Mouse (Mus musculus): ENCODE measurements at regions not wholly inside any gene's neighbourhood (a gene's known extent, or its start where the extent isn't known, plus 50 kb on each side); places are given as distances from the start of the nearest gene placed in this dataset.
"Not testable (repeated sequence)": the region's sequence is repeated elsewhere in the genome, so short reads cannot be mapped to it uniquely, and the experiment has no call there.

DNA sequence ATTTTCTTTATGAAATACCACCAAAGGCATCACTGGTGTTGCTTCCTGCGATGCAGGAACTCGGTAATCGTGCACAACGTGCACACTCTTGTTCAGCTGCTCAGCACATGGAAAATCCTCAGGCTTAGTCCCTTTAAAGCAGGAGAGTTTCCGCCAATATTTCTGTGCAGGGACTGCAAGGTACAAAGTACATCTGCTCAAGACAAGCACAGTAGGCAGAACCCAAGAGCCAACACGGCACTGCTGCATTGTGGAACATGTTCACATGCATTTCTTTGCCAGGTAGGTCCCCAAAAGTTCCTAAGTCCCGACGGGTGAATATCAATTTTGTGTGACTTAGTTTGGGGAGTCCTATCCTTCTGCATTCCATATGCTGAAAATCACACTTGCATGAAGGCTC, 808.0 kb upstream of the Pou3f3 start:
- DNase-seq (ENCODE audit: low spot score) = no peak

DNA sequence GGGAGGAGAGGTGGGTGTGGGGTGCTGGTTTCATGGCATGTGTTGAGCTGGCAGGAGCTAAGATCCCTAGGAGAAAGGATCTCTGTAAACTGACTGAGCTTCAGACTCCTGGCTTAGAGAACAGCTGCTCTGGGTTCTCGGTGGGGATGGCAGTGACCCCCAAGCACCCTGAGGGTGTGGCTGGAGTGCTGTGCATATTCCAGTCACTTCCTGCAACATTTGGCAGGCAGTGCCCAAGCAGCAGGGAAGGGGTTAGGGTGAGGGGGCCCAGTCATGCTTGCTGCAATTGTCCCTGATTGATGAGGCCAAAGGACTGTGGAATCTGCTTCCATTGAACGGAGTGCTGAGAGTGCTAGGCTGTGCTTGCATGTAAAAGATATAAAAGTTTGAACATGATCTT, 807.4 kb upstream of the Pou3f3 start:
- DNase-seq (ENCODE audit: low spot score) = no peak

DNA sequence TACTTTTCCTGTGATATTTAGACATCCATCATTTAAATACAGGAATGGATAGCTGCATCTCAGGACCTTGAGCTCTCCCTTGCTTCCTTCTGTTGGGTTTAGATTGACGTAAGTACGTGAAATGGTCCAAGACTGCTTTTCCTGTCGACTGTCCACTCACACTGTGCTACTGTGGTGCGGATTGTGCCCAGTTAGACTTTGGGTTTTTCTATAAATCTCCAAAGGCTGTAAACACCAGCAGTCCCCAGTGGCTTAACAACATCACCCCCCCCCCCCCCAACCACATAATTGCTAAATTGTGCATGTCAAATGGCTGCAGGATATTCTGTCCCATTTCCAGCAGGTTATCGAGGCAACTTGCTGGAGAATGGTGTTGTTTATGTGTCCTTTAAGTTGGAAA, 806.6 kb upstream of the Pou3f3 start:
- no peak for DNase-seq (ENCODE audit: low spot score)

DNA sequence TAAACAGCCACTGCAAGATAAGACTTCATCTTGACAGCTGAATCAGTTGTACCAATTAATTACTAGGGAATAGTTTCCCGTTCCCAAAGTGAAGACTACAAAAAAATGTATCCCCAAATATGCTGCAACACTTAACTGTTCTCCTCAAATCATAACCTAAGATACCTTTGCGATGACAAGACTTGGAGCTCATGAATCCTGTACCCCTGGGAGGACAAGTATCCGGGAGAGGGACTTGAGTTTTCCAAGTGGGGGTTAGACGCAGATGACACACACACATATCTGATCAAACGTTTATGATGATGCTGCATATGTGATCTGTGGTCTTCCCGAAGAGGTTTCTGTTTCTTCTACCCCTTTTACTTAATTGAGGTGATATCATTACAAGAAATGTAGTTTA, 805.6 kb upstream of the Pou3f3 start:
- DNase-seq (ENCODE audit: low spot score) = no peak

DNA sequence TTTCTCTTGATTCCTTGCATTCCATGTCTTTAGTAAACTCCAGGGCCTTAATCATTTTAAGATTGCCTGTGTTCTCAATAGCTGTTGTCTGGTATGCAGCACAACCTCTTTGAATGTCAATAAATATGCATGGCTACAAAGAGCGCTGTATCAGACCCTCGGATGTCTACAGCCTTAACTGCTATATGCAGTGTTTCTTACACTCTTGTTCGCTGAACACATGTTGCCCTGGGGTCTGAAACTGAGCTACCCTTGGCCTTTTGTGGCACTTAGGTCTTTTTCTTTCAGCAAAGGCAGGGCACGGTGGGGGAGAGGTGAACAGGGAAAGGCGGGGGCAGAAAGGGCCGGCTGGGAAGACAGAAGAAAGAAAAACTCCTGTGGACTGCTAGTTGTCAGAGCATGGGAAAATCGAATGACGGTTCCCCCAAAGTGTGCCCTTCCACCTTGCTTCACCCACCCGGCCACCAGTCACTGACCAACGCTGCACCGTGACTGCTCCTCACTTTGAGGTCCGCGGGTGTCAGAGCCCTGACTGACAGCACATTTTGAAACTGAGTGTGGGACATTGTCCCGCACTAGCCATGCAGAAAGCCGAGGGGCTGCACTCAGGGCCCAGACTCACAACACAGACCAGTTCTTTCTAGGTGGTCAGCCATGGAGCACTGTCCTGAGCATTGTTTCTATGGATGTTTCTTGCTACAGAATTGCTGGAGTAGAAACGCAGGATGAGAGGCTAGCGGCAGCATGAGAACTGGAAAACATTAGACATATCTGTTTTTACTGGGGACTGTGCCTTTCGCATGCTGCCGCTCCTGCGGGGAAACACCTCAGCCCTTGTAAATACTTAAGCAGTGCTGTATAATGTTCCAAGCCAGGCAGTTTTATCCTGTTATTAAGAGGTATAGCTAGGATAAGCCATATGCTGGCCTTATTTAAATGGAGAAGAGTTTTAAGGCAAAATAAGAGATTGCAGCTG, 804.6 kb upstream of the Pou3f3 start:
- no peak for DNase-seq (ENCODE audit: low spot score)

DNA sequence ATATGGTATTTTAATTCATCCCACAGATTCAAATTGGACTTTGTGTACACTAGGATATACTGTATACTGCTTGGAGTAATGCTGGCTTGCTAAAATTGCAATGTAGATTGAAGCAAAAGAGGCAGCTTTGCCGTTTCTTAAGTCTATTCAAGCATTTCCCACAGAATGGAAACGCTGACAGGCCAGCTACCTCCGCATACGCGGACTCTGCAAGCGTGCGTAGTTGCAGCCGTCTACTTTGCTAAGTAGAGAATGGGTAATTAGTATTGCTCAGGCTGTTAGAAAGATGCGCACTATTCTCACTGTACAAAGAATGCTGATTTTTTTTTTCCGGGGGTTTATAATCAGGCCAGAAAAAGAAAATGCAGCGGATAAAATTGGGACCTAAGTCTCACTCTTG, 803.8 kb upstream of the Pou3f3 start:
- no peak for DNase-seq (ENCODE audit: low spot score)

DNA sequence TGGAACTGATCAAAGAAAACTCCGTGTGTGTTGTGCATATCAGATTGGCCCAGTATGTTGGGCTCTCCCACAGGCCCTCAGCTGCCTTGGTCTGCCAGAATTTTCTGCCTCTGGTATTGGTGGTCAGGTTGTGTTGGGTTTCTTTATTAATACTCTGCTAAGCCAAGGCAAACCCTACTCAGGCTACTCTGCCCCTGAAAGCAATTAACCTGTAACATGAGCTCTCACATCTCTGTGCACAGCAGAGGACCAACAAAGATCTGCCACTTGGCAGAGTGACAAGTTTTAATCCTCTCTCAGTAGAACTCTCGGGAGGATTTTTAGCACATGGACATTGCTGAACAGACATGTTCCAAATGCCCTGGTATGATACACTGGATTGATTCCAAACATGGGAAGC, 803.2 kb upstream of the Pou3f3 start:
- DNase-seq (ENCODE audit: low spot score) = no peak

DNA sequence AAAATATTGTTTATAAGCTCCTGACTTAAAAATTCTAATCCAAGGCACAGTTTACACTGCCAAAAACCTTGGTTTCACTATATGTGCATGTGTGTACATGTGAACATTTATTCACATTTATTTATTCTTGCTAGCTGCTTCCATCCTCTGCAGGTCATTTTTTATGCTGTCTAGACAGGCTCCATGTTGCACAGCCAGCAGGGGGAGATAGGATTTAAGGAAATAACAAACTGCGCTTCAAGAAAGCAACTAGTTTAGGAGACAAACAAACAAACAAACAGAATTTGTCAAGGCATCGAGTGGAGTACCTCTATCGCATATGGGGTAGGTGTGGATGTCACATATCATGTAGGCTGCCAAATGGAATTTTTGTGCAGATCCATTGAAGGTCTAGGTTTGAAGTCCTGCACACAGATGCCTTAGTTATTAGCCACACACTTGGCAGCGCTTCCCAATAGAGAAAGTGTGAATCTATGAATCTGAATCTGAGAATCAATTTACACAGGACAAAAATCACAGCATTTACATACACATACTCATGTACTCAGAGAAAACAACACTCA, 797.7 kb upstream of the Pou3f3 start:
- no peak for DNase-seq (ENCODE audit: low spot score)

DNA sequence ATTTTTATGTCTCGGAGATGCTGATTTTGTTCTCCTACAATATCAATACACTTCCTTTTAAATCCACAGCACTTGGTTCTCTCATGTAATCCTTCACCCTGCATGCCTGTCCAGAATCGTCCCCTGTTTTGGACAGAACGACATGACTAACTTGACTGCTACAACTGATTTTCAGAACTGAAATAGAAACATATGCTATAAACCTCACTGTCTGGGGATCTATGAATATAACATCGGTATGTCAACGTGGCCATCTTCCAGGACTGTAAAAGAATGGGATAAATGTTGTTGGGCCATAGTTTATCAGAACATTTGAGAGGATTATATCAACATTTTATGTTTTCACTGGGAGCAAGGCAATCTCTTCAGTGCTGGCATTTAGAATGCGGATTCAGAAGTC, 795.2 kb upstream of the Pou3f3 start:
- DNase-seq (ENCODE audit: low spot score) = no peak

DNA sequence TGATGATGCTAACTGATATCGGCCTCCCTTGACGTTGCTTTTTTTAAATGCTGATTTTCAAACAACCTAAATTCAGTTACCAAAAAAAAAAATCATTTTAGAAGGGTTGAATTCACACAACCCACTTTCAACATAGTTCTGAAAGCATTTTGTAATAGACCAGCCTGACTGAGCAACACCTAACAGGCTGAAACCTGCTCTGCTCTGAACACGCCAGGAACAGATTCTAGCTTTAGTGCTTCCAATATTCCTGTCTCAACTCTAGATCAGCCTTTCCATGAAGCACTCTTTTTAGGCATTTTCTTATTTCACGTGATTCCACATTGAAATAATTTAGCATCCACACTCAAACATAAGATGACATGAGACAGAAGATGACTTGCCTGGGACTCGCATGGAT, 789.6 kb upstream of the Pou3f3 start:
- DNase-seq (ENCODE audit: low spot score) = no peak

DNA sequence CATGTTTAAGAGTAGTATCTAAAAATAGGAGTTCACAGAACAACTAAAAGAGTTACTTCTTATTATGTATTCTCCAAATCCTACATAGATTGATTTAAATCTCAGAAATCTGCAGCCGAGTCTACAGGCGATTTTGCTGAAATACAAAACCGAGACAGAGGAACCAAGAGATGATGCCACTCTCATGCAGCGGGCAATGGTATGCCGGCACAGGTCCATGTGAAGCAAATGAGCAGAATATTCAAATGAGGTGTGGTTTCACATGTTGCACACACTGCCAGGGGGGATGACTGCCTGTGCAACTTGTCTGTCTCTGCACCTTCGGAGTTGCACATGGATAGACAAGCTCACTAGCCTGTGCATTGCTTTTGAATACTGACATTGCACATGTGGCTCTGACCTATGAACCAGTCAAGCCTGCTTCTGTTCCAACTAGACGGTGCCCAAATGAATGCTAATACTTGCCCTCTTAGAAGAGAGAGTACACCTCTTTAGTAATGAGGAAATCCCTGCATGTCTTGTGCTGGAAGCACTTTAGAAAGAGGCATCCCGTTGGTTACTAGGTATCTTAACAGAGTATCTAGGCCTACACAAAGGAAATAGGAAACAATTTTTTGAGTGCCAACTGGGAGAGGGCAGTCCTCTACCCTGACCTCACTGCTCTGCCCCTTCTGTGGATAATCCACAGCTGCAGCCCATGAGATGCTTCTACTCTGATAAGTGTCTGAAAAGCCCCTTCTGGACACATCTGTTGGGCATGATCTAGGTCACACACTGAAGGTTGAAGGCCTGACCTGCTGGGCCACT, 787.4 kb upstream of the Pou3f3 start:
- DNase-seq (ENCODE audit: low spot score) = no peak

DNA sequence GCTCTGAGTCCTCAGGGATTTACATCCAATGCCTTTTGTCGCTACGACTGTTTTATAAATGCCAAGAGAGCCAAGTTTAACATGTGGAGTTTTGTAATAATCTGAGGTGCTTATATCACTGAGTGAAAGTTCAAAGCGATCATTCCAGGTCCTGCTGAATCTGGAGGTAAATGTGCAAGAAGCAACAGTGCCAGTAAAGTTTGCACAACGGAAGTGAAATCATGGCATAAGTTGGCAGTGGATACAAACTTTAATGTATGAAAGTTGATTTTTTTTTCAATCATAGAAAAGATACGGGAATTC, 786.8 kb upstream of the Pou3f3 start:
- no peak for DNase-seq (ENCODE audit: low spot score)

DNA sequence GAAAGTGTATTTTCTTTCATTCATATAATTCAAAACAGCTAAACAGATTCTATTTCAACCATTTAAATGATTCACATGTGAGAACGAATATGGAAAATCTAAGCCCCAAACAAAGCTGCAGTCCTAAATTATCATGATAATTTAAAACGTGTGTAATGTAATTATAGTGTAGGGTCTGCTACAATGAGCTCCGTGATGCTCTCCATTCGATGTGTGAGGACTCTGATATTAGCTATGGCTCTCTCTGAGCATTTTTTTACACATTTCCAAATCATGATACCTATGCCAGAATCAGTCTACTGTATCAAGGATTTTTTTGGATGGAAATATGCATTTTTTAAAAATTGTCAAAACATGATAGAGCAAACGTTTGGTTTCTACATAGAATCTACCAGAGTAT, 785.8 kb upstream of the Pou3f3 start:
- DNase-seq (ENCODE audit: low spot score) = no peak

DNA sequence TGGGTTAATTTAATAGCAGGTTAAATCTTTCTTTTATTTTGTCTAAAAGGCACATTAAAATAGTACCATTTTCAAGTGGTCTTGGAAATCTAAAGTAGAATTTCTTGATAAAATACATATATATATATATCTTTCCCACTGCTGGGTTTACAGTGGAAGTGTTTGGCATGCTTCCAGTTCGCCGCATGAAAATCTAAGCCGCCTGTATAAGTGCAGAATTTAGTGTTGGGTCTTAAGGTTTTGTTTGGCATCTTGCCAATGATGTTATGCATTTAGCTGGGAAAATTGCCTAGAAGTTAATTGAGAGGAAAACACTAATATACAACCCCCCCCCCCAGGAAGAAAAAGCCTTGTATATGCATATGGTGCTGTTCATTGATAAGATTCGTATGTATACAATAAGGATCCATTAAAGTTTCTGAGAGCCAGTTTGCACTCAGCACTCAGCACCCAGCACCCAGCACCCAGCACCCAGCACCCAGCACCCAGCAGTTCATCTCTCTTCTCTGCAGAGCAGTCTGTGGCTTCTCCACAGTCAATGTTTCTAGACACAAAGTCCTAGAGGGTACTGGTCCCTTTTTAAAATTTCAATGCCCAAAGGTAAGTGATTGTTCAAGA, 778.7 kb upstream of the Pou3f3 start:
- no peak for DNase-seq (ENCODE audit: low spot score)

DNA sequence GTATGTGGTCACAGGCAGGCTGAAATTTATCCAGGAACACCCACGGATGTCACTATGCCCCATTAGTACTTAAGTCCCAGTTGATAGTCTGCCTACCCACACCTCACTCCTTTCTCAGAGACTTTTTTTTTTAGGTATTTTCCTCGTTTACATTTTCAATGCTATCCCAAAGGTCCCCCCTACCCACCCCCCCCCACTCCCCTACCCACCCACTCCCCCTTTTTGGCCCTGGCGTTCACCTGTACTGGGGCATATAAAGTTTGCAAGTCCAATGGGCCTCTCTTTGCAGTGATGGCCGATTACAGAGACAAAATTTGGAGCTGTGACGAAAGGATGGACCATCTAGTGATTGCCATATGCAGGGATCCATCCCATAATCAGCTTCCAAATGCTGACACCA, 777.8 kb upstream of the Pou3f3 start:
- DNase-seq (ENCODE audit: low spot score) = not testable (repeated sequence)

DNA sequence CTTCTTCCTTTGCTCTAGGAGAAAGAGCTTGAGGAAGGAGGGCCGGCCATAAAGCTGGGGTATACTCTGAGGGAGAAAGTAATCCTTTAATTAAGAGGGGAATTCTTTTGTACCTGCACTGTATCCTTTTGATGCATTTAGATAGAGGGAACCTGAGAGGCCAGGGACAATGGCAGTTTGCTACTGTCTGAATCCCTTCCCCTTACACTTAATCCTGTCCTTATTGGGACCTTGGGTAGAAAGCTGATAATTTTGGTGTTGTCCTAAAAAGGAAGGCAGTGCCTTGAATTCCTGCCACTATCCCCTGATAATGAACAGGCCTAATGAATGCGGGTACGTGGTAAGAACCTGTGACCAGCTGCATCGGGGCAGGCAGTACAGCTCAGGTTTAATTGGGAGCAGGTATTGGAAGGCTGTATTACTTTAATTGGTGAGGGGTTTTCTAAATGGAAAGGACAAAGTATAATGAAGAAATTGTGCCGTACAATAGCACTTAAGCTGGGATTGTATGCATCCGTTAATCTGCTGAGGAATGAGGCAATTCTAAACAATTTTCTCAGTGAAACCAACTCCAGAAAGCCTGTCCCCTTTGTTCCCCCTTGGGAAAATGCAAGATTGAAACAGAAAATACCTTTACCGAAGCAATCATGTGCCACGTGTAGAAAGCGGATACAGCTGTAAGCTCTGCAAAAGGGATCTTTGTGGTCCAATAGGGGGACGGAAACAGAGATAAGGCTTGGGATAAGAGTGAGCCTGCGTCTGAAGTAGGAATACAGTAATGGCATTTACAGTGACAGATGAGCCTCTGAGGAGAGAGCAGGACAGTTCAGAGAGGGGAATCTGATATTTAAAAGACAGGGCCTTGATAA, 776.9 kb upstream of the Pou3f3 start:
- no peak for DNase-seq (ENCODE audit: low spot score)

DNA sequence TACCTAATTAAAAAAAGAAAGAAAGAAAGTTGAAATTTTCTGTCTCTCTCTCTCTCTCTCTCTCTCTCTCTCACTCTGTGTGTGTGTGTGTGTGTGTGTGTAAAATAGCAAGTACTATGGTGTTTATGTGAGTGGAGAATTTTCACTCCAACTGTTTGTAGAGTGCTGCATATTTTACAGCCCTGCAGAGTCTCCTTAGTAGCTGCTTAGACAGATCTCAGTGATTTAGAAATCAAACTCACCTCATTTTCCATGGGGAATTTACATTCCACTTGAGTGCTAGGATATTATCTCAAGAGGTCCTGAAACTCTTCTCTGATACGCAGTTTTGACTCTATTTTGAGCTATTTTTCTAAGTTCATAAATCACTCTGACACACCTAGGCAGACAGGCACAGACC, 761.8 kb upstream of the Pou3f3 start:
- DNase-seq (ENCODE audit: low spot score) = no peak

DNA sequence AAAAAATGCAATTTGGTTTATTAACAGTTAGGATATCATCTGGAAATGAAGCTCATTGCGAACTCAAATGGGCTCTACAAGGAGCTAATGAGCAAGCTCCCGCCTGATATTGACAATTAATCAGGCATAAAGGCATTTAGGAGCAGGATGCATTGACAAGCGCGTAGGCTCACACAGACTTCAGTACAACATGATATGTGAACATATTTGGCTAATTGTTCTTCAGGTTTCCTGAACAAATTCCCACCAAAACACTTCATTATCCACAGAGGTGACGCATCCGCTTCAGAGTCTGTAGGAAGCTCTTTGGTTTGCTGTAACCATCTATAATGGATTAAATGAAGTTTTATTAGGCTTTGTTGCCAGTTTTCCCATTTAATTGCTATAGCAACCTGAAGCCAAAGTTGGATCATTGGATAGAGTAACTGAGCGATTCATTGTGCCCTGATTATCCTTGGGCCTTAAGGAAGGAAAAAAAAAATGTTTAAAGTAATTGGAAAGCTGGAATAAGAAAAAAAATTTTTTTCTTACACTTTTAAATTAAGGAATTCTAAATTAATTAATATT, 759.6 kb upstream of the Pou3f3 start:
- DNase-seq (ENCODE audit: low spot score) = no peak

DNA sequence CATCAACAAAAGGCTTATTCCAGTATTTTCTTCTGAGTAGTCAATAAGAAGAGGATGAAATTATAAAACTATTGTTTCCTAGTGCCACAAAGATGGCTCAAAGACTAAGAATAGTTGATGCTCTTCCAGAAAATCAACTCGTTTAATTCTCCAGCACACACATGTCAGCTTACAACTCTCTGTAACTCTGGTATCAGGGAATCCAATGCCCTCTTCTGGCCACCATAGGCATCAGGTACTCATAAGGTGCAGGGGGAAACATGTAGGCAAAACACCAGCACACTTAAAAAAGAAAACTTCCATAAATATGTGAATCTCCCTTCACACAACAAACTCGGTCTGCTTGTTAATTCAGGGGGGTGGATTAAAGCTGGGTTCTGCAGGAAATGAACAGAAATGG, 734.6 kb upstream of the Pou3f3 start:
- no peak for DNase-seq (ENCODE audit: low spot score)

DNA sequence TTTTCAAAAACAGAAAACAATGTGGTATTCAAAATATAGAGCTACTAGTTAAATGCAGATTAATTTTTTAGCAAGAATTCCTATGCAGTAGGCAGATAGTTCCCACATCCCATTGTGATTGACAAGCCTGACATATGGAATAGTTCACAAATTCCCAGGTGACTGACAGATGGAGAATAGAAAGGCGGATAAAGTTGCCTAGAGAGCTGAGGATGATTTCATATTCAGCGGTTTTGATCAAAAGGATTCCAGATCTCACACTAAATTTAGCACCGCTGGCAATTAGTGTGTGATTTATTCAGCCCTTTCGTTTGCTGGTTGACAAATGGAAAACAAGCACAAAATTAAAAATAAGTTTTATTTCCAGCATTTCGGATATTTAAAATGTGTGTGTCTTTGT, 714.0 kb upstream of the Pou3f3 start:
- no peak for DNase-seq (ENCODE audit: low spot score)

DNA sequence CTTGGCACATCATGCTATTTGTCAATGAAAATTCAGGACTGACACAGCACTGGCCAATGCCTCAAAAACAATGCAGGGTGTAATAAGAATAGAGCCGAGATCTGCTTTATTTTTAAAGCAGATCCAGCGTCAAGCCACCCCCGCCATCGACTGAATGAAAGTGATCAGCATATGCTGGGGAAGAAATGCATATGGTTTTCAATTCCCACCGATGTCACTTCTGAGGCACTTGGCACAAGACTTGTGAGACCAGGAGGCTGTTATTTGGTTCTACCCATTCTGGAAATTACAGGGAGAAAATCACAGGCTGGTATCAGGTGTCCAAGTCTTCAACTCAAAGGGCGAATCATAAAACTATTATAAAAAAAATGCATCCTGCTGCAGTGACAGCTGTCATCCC, 689.3 kb upstream of the Pou3f3 start:
- no peak for DNase-seq (ENCODE audit: low spot score)
